Mouse (Mus musculus) liver, embryonic 12.5 days (tissue): ENCODE results near the gene Tbc1d5. TPM values are rescaled to one million over a fixed set of nuclear protein-coding genes. Genes with fewer than 3 reads are reported as not detected.
"Not testable (repeated sequence)": the region's sequence is repeated elsewhere in the genome, so short reads cannot be mapped to it uniquely, and the experiment has no call there.

Experiments
- ATAC-seq: fragments of 200-750 bp; cut with Nextera tagmentation; 2 replicates; pipeline ENCODE4 v1.8.0; 2017; ENCODE audit warnings: moderate number of reproducible peaks, mild to moderate bottlenecking, moderate library complexity
- H3K27ac ChIP-seq: fragments of 300-500 bp; sonication (generic); 2 replicates; pipeline ENCODE4 v1.5.1; 2016; ENCODE audit warnings: mild to moderate bottlenecking
- H3K27me3 ChIP-seq: fragments of 300-500 bp; sonication (generic); replicated peaks from 2 replicates; pipeline ENCODE4 v1.6.1; 2016; ENCODE audit warnings: mild to moderate bottlenecking, moderate library complexity
- H3K36me3 ChIP-seq: fragments of 300-500 bp; sonication (generic); 2 replicates; pipeline ENCODE4 v1.6.1; 2016; ENCODE audit warnings: mild to moderate bottlenecking, moderate library complexity
- H3K4me1 ChIP-seq: fragments of 300-500 bp; sonication (generic); 2 replicates; pipeline ENCODE4 v1.6.1; 2016
- H3K4me2 ChIP-seq: fragments of 300-500 bp; sonication (generic); 2 replicates; pipeline ENCODE4 v1.6.1; 2016; ENCODE audit warnings: mild to moderate bottlenecking, moderate library complexity
- H3K4me3 ChIP-seq: fragments of 300-500 bp; sonication (generic); 2 replicates; pipeline ENCODE4 v1.5.1; 2016; ENCODE audit warnings: mild to moderate bottlenecking, moderate library complexity
- H3K9ac ChIP-seq: fragments of 300-500 bp; sonication (generic); 2 replicates; pipeline ENCODE4 v1.6.1; 2016; ENCODE audit warnings: mild to moderate bottlenecking, moderate library complexity
- H3K9me3 ChIP-seq: fragments of 300-500 bp; sonication (generic); replicated peaks from 2 replicates; pipeline ENCODE4 v1.6.1; 2016; ENCODE audit warnings: mild to moderate bottlenecking, moderate library complexity
- WGBS: fragments of 180-500 bp; shearing (Covaris S2); methylation state at CpG from one replicate; pipeline ENCODE4 v1.1.7; 2016; ENCODE audit not compliant: insufficient replicate concordance; 5-methylcytosine and 5-hydroxymethylcytosine counted together
- polyA plus RNA-seq: library from polyadenylated mRNA; unstranded; fragments of >200 nt; fragmentation: Nextera tagmentation; extraction: Ambion mirVana; gene quantifications from 2 replicates; pipeline ENCODE4 v1.2.1, GENCODE M21; 2016

Tbc1d5 gene
- polyA plus RNA-seq, 1 experiment from 2014 or later, result 6.5 TPM

DNA sequence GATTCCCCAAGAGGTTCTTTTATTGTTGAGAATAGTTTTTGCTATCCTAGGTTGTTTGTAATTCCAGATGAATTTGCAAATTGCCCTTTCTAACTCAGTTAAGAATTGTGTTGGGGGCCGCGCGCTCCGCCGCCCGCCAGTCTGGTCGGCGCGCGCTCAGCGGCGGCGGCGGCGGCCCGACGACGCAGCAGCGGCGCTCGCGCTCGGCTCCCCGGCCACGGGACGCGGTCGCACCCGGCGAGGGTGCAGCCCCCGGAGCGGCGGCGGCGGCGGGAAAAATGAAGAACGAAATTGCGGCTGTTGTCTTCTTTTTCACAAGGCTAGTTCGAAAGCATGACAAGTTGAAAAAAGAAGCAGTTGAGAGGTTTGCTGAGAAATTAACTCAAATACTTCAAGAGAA, 480.7 kb downstream of the Tbc1d5 start:
- not testable (repeated sequence) for H3K27ac ChIP-seq, H3K4me2 ChIP-seq, ATAC-seq, H3K4me3 ChIP-seq, H3K9ac ChIP-seq, H3K36me3 ChIP-seq, H3K4me1 ChIP-seq, H3K9me3 ChIP-seq
- WGBS, result 2% methylated on average over 39 of the region's 39 CpGs
- peaks cover 23% of the 10 kb centered on the region for H3K27me3 ChIP-seq

DNA sequence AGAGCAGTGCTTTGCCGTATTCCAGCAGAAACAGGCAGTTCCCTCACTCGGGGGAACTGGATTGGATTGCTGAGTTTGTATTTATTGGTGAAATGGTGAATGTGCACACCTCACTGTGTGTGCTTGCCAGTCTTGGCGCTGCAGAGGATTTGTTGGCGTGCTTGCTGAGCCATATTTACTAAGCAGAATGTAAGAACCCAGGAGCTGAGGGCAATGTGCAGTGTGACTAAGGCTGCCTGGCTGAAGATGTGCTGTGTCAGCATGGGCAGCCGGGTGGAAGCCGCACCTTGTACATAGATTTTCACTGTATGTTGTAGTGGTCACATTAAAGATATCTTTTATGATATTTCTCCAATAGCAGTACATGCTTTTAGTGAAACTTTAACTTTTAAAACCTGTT, 491.0 kb downstream of the Tbc1d5 start:
- ATAC-seq, result no peak
- Histone ChIP-seq H3K9ac (no peak overlapping the region), H3K9me3 (no peaks in the 10 kb centered on the region), H3K36me3 (no peaks in the 10 kb centered on the region), H3K4me2 (no peak overlapping the region), H3K27me3 (no peaks in the 10 kb centered on the region), H3K4me3 (no peak overlapping the region), H3K4me1 (no peaks in the 10 kb centered on the region), H3K27ac (no peak overlapping the region)
- 79% methylated on average over 6 of the region's 6 CpGs for WGBS

DNA sequence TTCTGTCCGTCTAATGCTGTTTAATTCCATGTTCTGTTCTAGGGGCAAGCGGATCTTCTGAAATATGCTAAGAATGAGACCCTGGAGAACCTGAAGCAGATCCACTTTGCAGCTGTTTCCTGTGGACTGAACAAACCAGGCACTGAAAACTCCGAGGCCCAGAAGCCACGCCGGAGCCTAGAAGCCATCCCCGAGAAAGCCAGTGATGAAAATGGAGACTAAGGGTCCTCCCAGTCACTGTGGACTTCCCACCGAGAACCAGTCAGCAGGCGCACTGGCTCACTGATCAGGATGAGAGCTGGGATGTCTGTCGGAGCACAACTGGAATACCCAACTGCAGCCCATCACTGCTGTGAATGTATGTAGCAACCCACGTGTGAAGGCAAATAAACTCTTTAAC, 491.5 kb downstream of the Tbc1d5 start:
- Histone ChIP-seq H3K4me2 (no peak overlapping the region), H3K27ac (no peak overlapping the region), H3K27me3 (no peaks in the 10 kb centered on the region), H3K9ac (no peak overlapping the region), H3K36me3 (no peaks in the 10 kb centered on the region), H3K9me3 (no peaks in the 10 kb centered on the region), H3K4me3 (no peak overlapping the region), H3K4me1 (no peaks in the 10 kb centered on the region)
- 81% methylated on average over 10 of the region's 10 CpGs for WGBS
- no peak for ATAC-seq

DNA sequence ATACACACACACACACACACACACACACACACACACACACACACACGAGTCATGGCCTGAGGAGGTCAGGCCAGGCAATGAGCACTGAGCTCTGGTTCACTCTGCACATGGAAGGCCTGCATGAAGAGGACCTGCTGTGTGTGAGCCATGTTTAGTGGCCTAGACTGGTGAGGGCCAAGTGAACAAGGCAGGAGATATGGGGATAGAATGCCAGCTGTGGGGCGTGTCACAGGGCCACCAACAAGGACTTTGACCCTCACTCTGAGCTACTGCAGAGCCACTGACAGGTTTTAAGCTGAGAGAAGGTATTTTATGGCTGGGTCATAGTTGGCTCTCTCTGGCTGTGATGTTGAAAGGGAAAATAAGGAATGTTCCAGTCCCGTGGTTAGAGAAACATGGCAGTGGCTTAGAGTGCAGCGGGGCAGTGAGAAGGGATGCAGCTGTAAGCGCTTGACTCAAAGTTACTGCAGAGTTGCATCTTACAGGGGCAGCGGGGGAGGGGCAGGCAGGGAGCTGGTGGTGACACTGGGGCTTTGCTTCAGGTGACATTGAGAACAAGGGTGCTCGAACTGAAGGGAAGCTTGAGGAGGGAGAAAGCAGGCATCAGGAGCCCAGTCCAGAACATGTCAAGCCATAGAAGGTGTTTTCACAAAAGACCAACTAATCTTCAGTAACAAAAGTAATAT, 494.0 kb downstream of the Tbc1d5 start:
- WGBS, result 68% methylated on average over 7 of the region's 7 CpGs
- ATAC-seq, result peak; percentile 49; the same call in 1 of the 2 replicates
- no peak overlapping the region for H3K9ac ChIP-seq
- H3K9me3 ChIP-seq, result no peaks in the 10 kb centered on the region
- no peak overlapping the region for H3K4me2 ChIP-seq
- no peaks in the 10 kb centered on the region for H3K36me3 ChIP-seq
- H3K4me1 ChIP-seq, result no peaks in the 10 kb centered on the region
- H3K4me3 ChIP-seq, result no peak overlapping the region
- no peak overlapping the region for H3K27ac ChIP-seq
- H3K27me3 ChIP-seq, result no peaks in the 10 kb centered on the region
